Comparison of ENCODE assay signal across 12 mouse cellular contexts in genomic region chr3:117728136-117728535, GRCm38 (mm10).
A peak's percentile ranks its signal among the peaks of the same experiment; 100 is the strongest.
DNase-seq lines count a peak whose midpoint lies in the region; ATAC-seq and TF ChIP-seq lines count a peak whose summit lies in the region.
"Had no signal": no experiment of that assay in that cellular context is flagged by ENCODE, and none has a peak within 500 bp of the region (broad histone marks: within the 10 kb centered on the region; RNA-seq: fewer than 3 reads in every experiment).

No protein-coding gene starts in this region.

- no peak overlapping the region for H3K27ac ChIP-seq in heart, postnatal 0 days (ENCODE audit: low read depth)
- no peak overlapping the region for H3K27ac ChIP-seq in midbrain, postnatal 0 days (ENCODE audit: low read depth, low read length)
- H3K27ac ChIP-seq in midbrain, embryonic 15.5 days, result no peak overlapping the region

- in situ Hi-C loops in Patski (cut with MboI; ENCODE audit: low pct_unique_long_range_greater_than_20kb), result no loop called here

- H3K27me3 ChIP-seq in heart, postnatal 0 days (ENCODE audit: control insufficient read depth, insufficient read depth, low read length), result no peaks in the 10 kb centered on the region
- H3K27me3 ChIP-seq in midbrain, postnatal 0 days (ENCODE audit: insufficient read depth, low read length), result no peaks in the 10 kb centered on the region
- H3K27me3 ChIP-seq in midbrain, embryonic 15.5 days (replicated peaks), result no peaks in the 10 kb centered on the region
- H3K27me3 ChIP-seq in Patski, result no peaks in the 10 kb centered on the region

- H3K4me3 ChIP-seq in heart, postnatal 0 days (ENCODE audit: low read depth, low read length), result no peak overlapping the region
- no peak overlapping the region for H3K4me3 ChIP-seq in midbrain, postnatal 0 days (ENCODE audit: low read depth, low read length)
- H3K4me3 ChIP-seq in midbrain, embryonic 15.5 days, result no peak overlapping the region

- H3K9ac ChIP-seq in heart, postnatal 0 days (replicated peaks; ENCODE audit: low read depth, low read length), result no peak overlapping the region
- no peak overlapping the region for H3K9ac ChIP-seq in midbrain, postnatal 0 days (replicated peaks; ENCODE audit: low read length, poor library complexity, severe bottlenecking)
- no peak overlapping the region for H3K9ac ChIP-seq in midbrain, embryonic 15.5 days

- CTCF ChIA-PET in Patski (lab: Charles Lee), result interaction anchor here (0.9 kb wide), 1 partner anchor 10 kb away, joined by 3 read pairs; no protein-coding TSS in a partner anchor

- no peaks in the 10 kb centered on the region for H3K4me1 ChIP-seq in heart, postnatal 0 days (ENCODE audit: control insufficient read depth, insufficient read depth)
- H3K4me1 ChIP-seq in midbrain, postnatal 0 days (ENCODE audit: insufficient read depth, low read length), result no peaks in the 10 kb centered on the region
- H3K4me1 ChIP-seq in midbrain, embryonic 15.5 days, result no peaks in the 10 kb centered on the region

- no peaks in the 10 kb centered on the region for H3K9me3 ChIP-seq in heart, postnatal 0 days (replicated peaks; ENCODE audit: control insufficient read depth, low read length)
- H3K9me3 ChIP-seq in midbrain, postnatal 0 days (ENCODE audit: low read length), result no peaks in the 10 kb centered on the region
- H3K9me3 ChIP-seq in midbrain, embryonic 15.5 days, result no peaks in the 10 kb centered on the region

- peak; percentile 11; the same call in 1 of the 2 replicates for TF ChIP-seq CTCF in heart, postnatal 0 days (IDR thresholded peaks at IDR 0.05; ENCODE audit: low read depth)
- peak; percentile 30; the same call in 1 of the 2 replicates for TF ChIP-seq CTCF in midbrain, postnatal 0 days (IDR thresholded peaks at IDR 0.05)
- TF ChIP-seq CTCF in Patski (IDR thresholded peaks at IDR 0.05), result peak; percentile 40

- no peak for TF ChIP-seq EP300 in heart, postnatal 0 days (IDR thresholded peaks at IDR 0.05; ENCODE audit: low read depth)

- DNase-seq in heart, postnatal 0 days (ENCODE audit: low spot score), result peak; percentile 25
- DNase-seq in heart, adult 11 months, result no peak
- DNase-seq in midbrain, postnatal 0 days (ENCODE audit: low spot score), result peak; percentile 21
- DNase-seq in Patski (ENCODE audit: low read depth, low spot score), result no peak
- DNase-seq in retina, postnatal 1 day, result peak; percentile 42
- DNase-seq in thymus, postnatal 36 days, result no peak
- DNase-seq in thymus, postnatal 25 days, result no peak
- DNase-seq: cerebellum, postnatal 14 days; kidney, adult 18-20 months; liver; lung, postnatal 10 days had no signal

- POLR2A ChIA-PET in Patski (lab: Charles Lee), result no interaction called here

- no peak for ATAC-seq in heart, postnatal 0 days (ENCODE audit: insufficient read depth, low read depth)
- no peak for ATAC-seq in midbrain, postnatal 0 days (ENCODE audit: low FRiP score)
- no peak for ATAC-seq in midbrain, embryonic 15.5 days (replicated peaks)
- no peak for ATAC-seq in Patski

- H3K4me2 ChIP-seq in heart, postnatal 0 days (ENCODE audit: low read depth, low read length), result no peak overlapping the region
- H3K4me2 ChIP-seq in midbrain, postnatal 0 days (ENCODE audit: low read depth, low read length, poor library complexity, severe bottlenecking), result no peak overlapping the region
- H3K4me2 ChIP-seq in midbrain, embryonic 15.5 days, result no peak overlapping the region

- 36% methylated on average over 1 of the region's 1 CpGs for WGBS in heart, postnatal 0 days
- 55% methylated on average over 1 of the region's 1 CpGs for WGBS in midbrain, postnatal 0 days
- WGBS in midbrain, embryonic 15.5 days, result 50% methylated on average over 1 of the region's 1 CpGs

- no peaks in the 10 kb centered on the region for H3K36me3 ChIP-seq in heart, postnatal 0 days (replicated peaks; ENCODE audit: control insufficient read depth, insufficient read depth, low read length)
- no peaks in the 10 kb centered on the region for H3K36me3 ChIP-seq in midbrain, postnatal 0 days (ENCODE audit: insufficient read depth, low read length)
- H3K36me3 ChIP-seq in midbrain, embryonic 15.5 days (replicated peaks), result no peaks in the 10 kb centered on the region

Comparison
In these comparisons a context has a peak if more than half of its experiments do, and no peak if none do; other contexts are left out.
1. DNase-seq: peak in heart, postnatal 0 days (single experiment), midbrain, postnatal 0 days (single experiment) and retina, postnatal 1 day (single experiment); none in heart, adult 11 months (single experiment), Patski (single experiment), thymus, postnatal 36 days (0 of 2) and thymus, postnatal 25 days (single experiment).
2. Peak in every context shown above with its lines, with median percentiles within 50 percentile points of each other: CTCF ChIP-seq.